ENCODE assay signal across 10 mouse cellular contexts in genomic region chr10:102444912-102445556, GRCm38 (mm10). TPM values are rescaled to one million over a fixed set of nuclear protein-coding genes. Genes with fewer than 3 reads are reported as not detected.
DNase-seq lines count a peak whose midpoint lies in the region; ATAC-seq and TF ChIP-seq lines count a peak whose summit lies in the region.
"Had no signal": no experiment of that assay in that cellular context is flagged by ENCODE, and none has a peak within 500 bp of the region (broad histone marks: within the 10 kb centered on the region; RNA-seq: fewer than 3 reads in every experiment).

No protein-coding gene starts in this region.

- peak; percentile 54; the same call in 1 of the 2 replicates for ATAC-seq in liver, embryonic 11.5 days (replicated peaks; ENCODE audit: low FRiP score)
- no peak for ATAC-seq in liver, embryonic 12.5 days

- no peak for TF ChIP-seq CTCF in brain, embryonic 14.5 days (IDR thresholded peaks at IDR 0.05; ENCODE audit: borderline replicate concordance, extremely low read depth, insufficient read depth, insufficient read length)

- no peak overlapping the region for H3K4me2 ChIP-seq in liver, embryonic 11.5 days
- no peak overlapping the region for H3K4me2 ChIP-seq in liver, embryonic 12.5 days
- H3K4me2 ChIP-seq: limb, embryonic 15.5 days had no signal

- no peak overlapping the region for H3K4me3 ChIP-seq in liver, embryonic 11.5 days (ENCODE audit: low read depth, low read length)
- no peak overlapping the region for H3K4me3 ChIP-seq in liver, embryonic 12.5 days
- H3K4me3 ChIP-seq: erythroblast, embryonic 14.5 days; limb, embryonic 15.5 days had no signal

- no peak for TF ChIP-seq POLR2A in brain, embryonic 14.5 days (IDR thresholded peaks at IDR 0.05; ENCODE audit: borderline replicate concordance, extremely low read depth, insufficient read depth, insufficient read length, poor library complexity, severe bottlenecking)

- no peak overlapping the region for H3K27ac ChIP-seq in liver, embryonic 11.5 days (ENCODE audit: low read depth, low read length)
- no peak overlapping the region for H3K27ac ChIP-seq in liver, embryonic 12.5 days
- H3K27ac ChIP-seq: limb, embryonic 15.5 days had no signal

- H3K4me1 ChIP-seq in liver, embryonic 11.5 days (replicated peaks; ENCODE audit: control insufficient read depth, insufficient read depth, low read length) = no peaks in the 10 kb centered on the region
- H3K4me1 ChIP-seq in liver, embryonic 12.5 days = no peaks in the 10 kb centered on the region
- H3K4me1 ChIP-seq: limb, embryonic 15.5 days had no signal

- no peaks in the 10 kb centered on the region for H3K9me3 ChIP-seq in liver, embryonic 11.5 days (ENCODE audit: control insufficient read depth, low read length)
- no peaks in the 10 kb centered on the region for H3K9me3 ChIP-seq in liver, embryonic 12.5 days (replicated peaks)
- H3K9me3 ChIP-seq: limb, embryonic 15.5 days had no signal

- no peaks in the 10 kb centered on the region for H3K36me3 ChIP-seq in liver, embryonic 11.5 days (ENCODE audit: control insufficient read depth, insufficient read depth, low read length)
- no peaks in the 10 kb centered on the region for H3K36me3 ChIP-seq in liver, embryonic 12.5 days
- H3K36me3 ChIP-seq: limb, embryonic 15.5 days had no signal

- H3K27me3 ChIP-seq in liver, embryonic 11.5 days (replicated peaks; ENCODE audit: control insufficient read depth, insufficient read depth, low read length) = no peaks in the 10 kb centered on the region
- no peaks in the 10 kb centered on the region for H3K27me3 ChIP-seq in liver, embryonic 12.5 days (replicated peaks)
- H3K27me3 ChIP-seq: limb, embryonic 15.5 days had no signal

- WGBS in liver, embryonic 11.5 days = 30% methylated on average over 2 of the region's 2 CpGs
- 13% methylated on average over 2 of the region's 2 CpGs for WGBS in liver, embryonic 12.5 days (ENCODE audit: insufficient replicate concordance)

- no peak overlapping the region for H3K9ac ChIP-seq in liver, embryonic 11.5 days (ENCODE audit: low read depth, low read length)
- H3K9ac ChIP-seq in liver, embryonic 12.5 days = no peak overlapping the region
- H3K9ac ChIP-seq: limb, embryonic 15.5 days had no signal

- DNase-seq in liver, embryonic 11.5 days (ENCODE audit: low spot score) = no peak
- peak; percentile 55 for DNase-seq in brain, embryonic 14.5 days (ENCODE audit: low read depth)
- DNase-seq in induced T-regulatory cell, adult 2 months (ENCODE audit: low read depth) = peak; percentile 8
- DNase-seq in retina, postnatal 7 days (ENCODE audit: low read depth, low spot score) = peak; percentile 11
- DNase-seq in right cerebral cortex, postnatal 36 days (ENCODE audit: low spot score in 2 of 2) = no peak
- DNase-seq in gastrocnemius, postnatal 25 days = no peak

RNA-seq across cellular contexts. Expression of gene Nts, which starts 45.3 kb away (rescaled TPM):
- 0.32 and 0.43 TPM in 2 replicates for polyA plus RNA-seq in liver, embryonic 11.5 days (2014; fragmentation: Nextera tagmentation; extraction: Ambion mirVana)
- polyA plus RNA-seq in liver, embryonic 12.5 days (2016; fragmentation: Nextera tagmentation; extraction: Ambion mirVana) = 0.11 TPM in 1 of 2 replicates, not detected in the other
- polyA plus RNA-seq in brain, embryonic 14.5 days (2012; rRNA removed) = 9.1 and 10.2 TPM in 2 replicates
- total RNA-seq in gastrocnemius, postnatal 25 days (2021) = not detected
- total RNA-seq: hematopoietic stem cell, adult 5-6 weeks had no signal
- polyA plus RNA-seq: erythroblast, embryonic 14.5 days had no signal

Comparison
In these comparisons a context has a peak if more than half of its experiments do, and no peak if none do; other contexts are left out.
1. DNase-seq: peak in brain, embryonic 14.5 days (single experiment), induced T-regulatory cell, adult 2 months (single experiment) and retina, postnatal 7 days (single experiment); none in liver, embryonic 11.5 days (single experiment), right cerebral cortex, postnatal 36 days (0 of 2) and gastrocnemius, postnatal 25 days (single experiment).